Mouse (Mus musculus) CD4-positive, CD25-positive, alpha-beta regulatory T cell, adult 4 months (primary cell): Measurements from ENCODE around the gene Polr2g. TPM values are rescaled to one million over a fixed set of nuclear protein-coding genes. Genes with fewer than 3 reads are reported as not detected.

Source experiments
- ATAC-seq: one replicate; pipeline ENCODE4 v1.8.0; 2017
- polyA plus RNA-seq, 2 experiments: library from polyadenylated mRNA; unstranded; fragments of 100-300 nt; shearing (Covaris generic); gene quantifications; one replicate each; pipeline ENCODE4 v1.2.1; 2017

Gene Polr2g
- polyA plus RNA-seq, 2 experiments from 2014 or later: 181 to 198 TPM

DNA sequence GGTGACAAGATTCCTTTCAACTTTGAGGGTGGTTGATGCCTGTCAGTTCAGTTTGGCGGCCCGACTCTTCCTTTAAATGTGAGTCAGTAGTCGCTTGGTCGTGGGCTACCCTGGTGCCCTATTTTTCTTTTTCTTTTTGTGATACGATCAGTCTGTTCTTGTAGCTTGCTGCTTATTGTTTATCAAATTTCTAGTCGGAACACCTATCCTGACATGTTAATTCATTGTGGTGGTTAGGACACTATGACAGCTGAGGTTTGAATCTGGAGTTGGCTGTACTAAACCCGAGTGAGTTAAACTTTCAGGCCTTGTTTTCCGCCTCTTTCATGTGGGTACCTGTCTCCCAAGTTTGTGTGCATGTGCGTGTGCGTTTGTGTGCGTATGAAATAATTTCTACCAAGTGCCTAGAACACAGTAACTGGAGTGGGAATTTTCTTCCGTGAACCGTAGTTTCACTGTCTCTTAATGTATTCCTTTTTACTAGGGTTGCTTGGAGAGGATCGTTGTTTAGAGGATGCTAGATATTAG is 40.8 kb downstream of the Polr2g start:
- peak; percentile 27 for ATAC-seq

- peak; percentile 90 for ATAC-seq
These were observed 41.6 kb downstream of the Polr2g start, which contains the start of gene Nxf1 for GRCm38 (mm10) chr19:8756635-8757387. Nxf1 (plus strand) TSS chr19:8757073.

DNA sequence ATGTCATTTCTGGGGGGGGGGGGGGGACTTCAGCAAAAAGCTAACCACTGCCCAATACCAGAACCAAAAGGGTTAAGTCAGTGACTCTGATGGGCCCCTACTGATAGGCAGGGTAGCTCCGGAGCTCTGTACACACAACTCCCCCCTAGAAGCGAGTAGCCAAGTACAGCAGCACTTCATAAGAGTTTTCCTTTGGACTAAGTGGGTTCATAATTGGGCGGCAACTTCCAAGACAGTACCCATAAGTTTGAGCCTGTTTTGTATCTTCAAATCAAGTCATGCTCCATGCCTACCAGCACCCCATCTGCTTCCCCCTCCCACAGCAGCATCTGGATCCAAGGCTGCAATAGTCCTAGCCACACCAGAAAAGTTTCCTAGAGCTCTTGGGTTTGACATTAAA is 42.7 kb downstream of the Polr2g start:
- no peak for ATAC-seq

DNA sequence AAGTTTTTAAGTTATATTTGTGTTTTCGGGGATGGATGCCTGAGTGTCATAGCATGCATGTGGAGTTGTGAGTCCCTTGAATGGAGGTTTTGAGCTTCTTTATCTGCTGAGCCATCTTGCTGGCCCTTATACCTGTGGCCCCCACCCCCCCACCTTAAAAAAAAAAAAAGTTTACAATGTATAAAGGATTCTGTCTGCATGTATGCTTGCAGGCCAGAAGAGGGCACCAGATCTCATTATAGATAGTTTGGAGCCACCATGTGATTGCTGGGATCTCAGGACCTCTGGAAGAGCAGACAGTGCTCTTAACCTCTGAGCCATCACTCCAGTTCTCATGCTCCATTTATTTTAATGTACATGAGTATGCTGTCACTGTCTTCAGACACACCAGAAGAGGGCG is 51.0 kb downstream of the Polr2g start:
- no peak for ATAC-seq

DNA sequence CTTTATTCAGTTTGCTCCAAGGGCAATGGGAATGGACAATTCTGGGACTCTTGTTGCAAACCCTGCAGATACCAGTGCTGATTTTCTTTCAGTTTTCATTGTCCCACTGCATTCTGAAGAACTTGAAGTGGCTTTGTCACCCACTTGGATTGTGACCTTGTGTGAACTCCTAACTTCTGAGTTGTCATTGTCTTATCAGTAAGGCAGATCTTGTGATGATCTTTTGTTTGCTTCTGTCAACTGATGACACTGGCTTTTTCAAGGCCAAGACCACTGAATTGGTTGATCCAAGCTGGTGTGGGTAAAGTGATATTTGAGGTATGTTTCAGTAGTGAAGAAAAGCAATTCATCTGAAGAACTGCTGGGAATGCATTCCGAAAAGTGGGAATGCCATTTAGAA is 53.0 kb downstream of the Polr2g start:
- ATAC-seq: no peak

Other genes with a start within 250 kb of the Polr2g start
- gene Slc22a8, start 207.3 kb downstream of the Polr2g start, polyA plus RNA-seq: under 1 TPM in 1 of 2 experiments, not detected in 1; 0.12 TPM
- not detected for gene Slc22a6, start 180.5 kb downstream of the Polr2g start, polyA plus RNA-seq
- gene Chrm1, start 134.8 kb downstream of the Polr2g start, polyA plus RNA-seq: not detected
- 10 to 100 TPM; 63.7 to 85.1 TPM for gene Slc3a2, start 75.2 kb downstream of the Polr2g start, polyA plus RNA-seq
- gene Wdr74, start 62.8 kb downstream of the Polr2g start, polyA plus RNA-seq: 10 to 100 TPM; 72.5 to 92.2 TPM
- gene 1700092M07Rik, start 57.9 kb downstream of the Polr2g start, polyA plus RNA-seq: under 1 TPM in 1 of 2 experiments, not detected in 1; 0.75 TPM
- 100 to 1,000 TPM; 132 to 165 TPM for gene Stx5a, start 57.2 kb downstream of the Polr2g start, polyA plus RNA-seq
- gene Nxf1, start 41.5 kb downstream of the Polr2g start, polyA plus RNA-seq: 100 to 1,000 TPM; 163 to 188 TPM
- gene Tmem223, start 27.6 kb downstream of the Polr2g start, polyA plus RNA-seq: 100 to 1,000 TPM; 117 to 124 TPM
- 100 to 1,000 TPM in 1 of 2 experiments, 10 to 100 TPM in 1; 85.6 to 101 TPM for gene Tmem179b, start 24.1 kb downstream of the Polr2g start, polyA plus RNA-seq
- 1 to 10 TPM; 5.4 to 6.5 TPM for gene Taf6l, start 12.2 kb downstream of the Polr2g start, polyA plus RNA-seq
- gene Zbtb3, start 4.0 kb upstream of the Polr2g start, polyA plus RNA-seq: 1 to 10 TPM; 2.1 to 4.7 TPM
- gene Ttc9c, start 20.8 kb upstream of the Polr2g start, polyA plus RNA-seq: 10 to 100 TPM; 41.6 to 59.0 TPM
- gene Hnrnpul2, start 21.4 kb upstream of the Polr2g start, polyA plus RNA-seq: 1 to 10 TPM; 4.2 to 6.9 TPM
- not detected for gene AC129217.1, start 31.2 kb upstream of the Polr2g start, polyA plus RNA-seq
- gene Bscl2, start 38.9 kb upstream of the Polr2g start, polyA plus RNA-seq: 10 to 100 TPM; 86.8 to 98.9 TPM
- gene Gng3, start 40.6 kb upstream of the Polr2g start, polyA plus RNA-seq: 1 to 10 TPM in 1 of 2 experiments, under 1 TPM in 1; 0.91 to 1.4 TPM
- gene Lrrn4cl, start 52.2 kb upstream of the Polr2g start, polyA plus RNA-seq: not detected
- gene Ubxn1, start 72.9 kb upstream of the Polr2g start, polyA plus RNA-seq: 10 to 100 TPM; 65.0 to 70.2 TPM
- 10 to 100 TPM; 80.7 to 88.3 TPM for gene Uqcc3, start 82.3 kb upstream of the Polr2g start, polyA plus RNA-seq
- gene Lbhd1, start 85.2 kb upstream of the Polr2g start, polyA plus RNA-seq: 10 to 100 TPM; 58.1 to 77.2 TPM
- not detected for gene Gm49403, start 85.4 kb upstream of the Polr2g start, polyA plus RNA-seq
- gene 1810009A15Rik, start 90.3 kb upstream of the Polr2g start, polyA plus RNA-seq: 100 to 1,000 TPM; 102 to 103 TPM
- gene Gm49416, start 90.3 kb upstream of the Polr2g start, polyA plus RNA-seq: not detected
- gene Ints5, start 94.4 kb upstream of the Polr2g start, polyA plus RNA-seq: 10 to 100 TPM in 1 of 2 experiments, 1 to 10 TPM in 1; 8.7 to 12.2 TPM
- 10 to 100 TPM; 50.2 to 83.9 TPM for gene Ganab, start 99.5 kb upstream of the Polr2g start, polyA plus RNA-seq
- 10 to 100 TPM; 18.4 to 19.6 TPM for gene B3gat3, start 121.8 kb upstream of the Polr2g start, polyA plus RNA-seq
- 1 to 10 TPM; 5.1 to 9.2 TPM for gene Rom1, start 130.8 kb upstream of the Polr2g start, polyA plus RNA-seq
- 10 to 100 TPM; 18.7 to 24.9 TPM for gene Eml3, start 131.0 kb upstream of the Polr2g start, polyA plus RNA-seq
- gene Mta2, start 143.3 kb upstream of the Polr2g start, polyA plus RNA-seq: 100 to 1,000 TPM in 1 of 2 experiments, 10 to 100 TPM in 1; 81.7 to 126 TPM
- gene Tut1, start 155.3 kb upstream of the Polr2g start, polyA plus RNA-seq: 10 to 100 TPM; 30.3 to 67.9 TPM
- gene Eef1g, start 168.5 kb upstream of the Polr2g start, polyA plus RNA-seq: 100 to 1,000 TPM; 667 to 787 TPM
- 10 to 100 TPM; 45.2 to 48.9 TPM for gene Ahnak, start 190.7 kb upstream of the Polr2g start, polyA plus RNA-seq